Mouse (Mus musculus) lung, adult 2 months (tissue): ENCODE measurements around the gene Irak1bp1.

Experiments used
- CTCF ChIP-seq: fragments of 200-500 bp; IDR thresholded peaks from 2 replicates; pipeline ENCODE4 v1.5.1; 2011; ENCODE audit warnings: mild to moderate bottlenecking, low read length, control low read depth; ENCODE audit not compliant: insufficient read depth
- POLR2A ChIP-seq: fragments of 200-500 bp; IDR thresholded peaks from 2 replicates; pipeline ENCODE4 v1.6.1; 2011; ENCODE audit warnings: low read depth, mild to moderate bottlenecking, control low read depth, low read length, borderline replicate concordance; ENCODE audit errors: extremely low read depth

- TF ChIP-seq POLR2A: no peak
- no peak for TF ChIP-seq CTCF
Measured at GRCm38 (mm10) chr9:82807129-82807528, 22.2 kb upstream of the Irak1bp1 start.
